Mouse (Mus musculus) erythroblast, adult 5-6 weeks (primary cell): Measurements from ENCODE around the gene Atrip. TPM values are rescaled to one million over a fixed set of nuclear protein-coding genes. Genes with fewer than 3 reads are reported as not detected.

ENCODE experiments used
- ATAC-seq: replicated peaks from 2 replicates; pipeline ENCODE4 v1.8.0; 2016; ENCODE audit warnings: moderate number of reproducible peaks, mild to moderate bottlenecking, moderate TSS enrichment, inconsistent platforms; ENCODE audit not compliant: poor library complexity, low FRiP score, severe bottlenecking
- total RNA-seq, 2 experiments: library from RNA; stranded (forward) in 1 of 2; stranded (reverse) in 1 of 2; fragments of 150-400 nt in 1 of 2; fragments of 200-764, 138-1000 nt in 1 of 2; gene quantifications; 2 replicates each; pipeline versions ENCODE4 v1.2.3 to v1.2.4; 2015 to 2017; ENCODE audit warnings: low replicate concordance in 2 of 2

Gene Atrip
- total RNA-seq (2015; ENCODE audit: low replicate concordance): 4.2 TPM in 1 of 2 replicates, not detected in the other
- 4.8 and 10.6 TPM in 2 replicates for total RNA-seq (2017; ENCODE audit: low replicate concordance)

GRCm38 (mm10) chr9:109073661-109074573 is at the start of gene Atrip:
Gene Atrip (minus strand): TSS chr9:109074124.
- peak; percentile 99 for ATAC-seq

DNA sequence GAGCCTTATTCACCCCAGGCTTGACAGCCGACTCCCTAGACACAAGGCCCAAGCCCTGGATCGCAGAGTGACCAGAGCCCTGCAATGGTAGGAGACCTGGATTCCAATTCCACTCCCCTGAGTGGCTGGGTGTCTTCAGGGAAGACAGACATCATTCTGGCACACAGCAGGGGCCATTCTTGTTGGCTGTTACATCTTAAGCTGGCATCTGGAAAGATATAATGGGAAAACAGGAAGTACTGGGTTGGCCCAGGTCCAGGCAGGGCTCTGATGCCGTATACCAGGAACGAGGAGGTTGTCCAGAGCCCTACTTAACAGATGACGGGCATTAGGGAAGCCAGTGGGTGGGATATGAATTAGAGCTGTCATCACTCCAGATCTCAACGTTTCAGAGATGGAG is 49.3 kb upstream of the Atrip start:
- no peak for ATAC-seq

DNA sequence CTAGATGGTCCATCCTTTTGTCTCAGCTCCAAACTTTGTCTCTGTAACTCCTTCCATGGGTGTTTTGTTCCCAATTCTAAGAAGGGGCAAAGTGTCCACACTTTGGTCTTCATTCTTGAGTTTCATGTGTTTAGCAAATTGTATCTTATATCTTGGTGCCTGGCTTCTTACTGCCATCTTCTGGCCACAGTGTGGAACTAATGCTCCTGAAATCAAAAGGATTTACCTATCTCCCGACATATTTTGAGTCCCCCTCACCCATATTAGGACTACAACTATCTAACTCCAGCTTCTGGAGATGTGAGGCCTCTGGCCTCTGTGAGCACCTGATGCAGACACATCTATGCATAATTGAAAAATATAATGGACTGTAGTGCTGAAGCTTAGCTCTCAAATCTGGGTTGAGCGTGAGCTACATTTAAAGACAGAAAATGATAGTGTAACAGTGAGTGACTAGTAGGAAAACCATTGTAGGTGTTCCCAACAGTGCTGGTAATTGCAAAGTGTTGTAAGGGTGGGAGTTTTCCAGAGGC is 48.7 kb upstream of the Atrip start:
- ATAC-seq: no peak

DNA sequence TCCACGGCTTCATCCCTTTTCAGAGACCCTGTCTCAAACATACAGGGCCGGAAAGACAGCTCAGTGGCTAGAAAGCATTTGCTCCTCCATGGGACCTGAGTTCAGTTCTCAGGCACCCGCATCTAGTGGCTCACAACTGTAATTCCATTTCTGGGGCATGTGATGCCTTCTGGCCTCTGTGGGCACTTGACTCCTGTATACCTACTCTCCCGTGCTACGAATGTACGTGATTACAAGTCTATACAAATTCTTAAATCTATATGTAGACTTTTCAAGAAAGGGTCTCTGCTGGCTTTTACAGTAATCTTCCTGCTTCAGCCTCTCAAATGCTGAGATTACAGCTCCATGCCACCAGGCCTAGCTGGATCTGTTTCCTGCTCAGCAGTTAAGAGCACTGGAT is 47.0 kb upstream of the Atrip start:
- no peak for ATAC-seq

DNA sequence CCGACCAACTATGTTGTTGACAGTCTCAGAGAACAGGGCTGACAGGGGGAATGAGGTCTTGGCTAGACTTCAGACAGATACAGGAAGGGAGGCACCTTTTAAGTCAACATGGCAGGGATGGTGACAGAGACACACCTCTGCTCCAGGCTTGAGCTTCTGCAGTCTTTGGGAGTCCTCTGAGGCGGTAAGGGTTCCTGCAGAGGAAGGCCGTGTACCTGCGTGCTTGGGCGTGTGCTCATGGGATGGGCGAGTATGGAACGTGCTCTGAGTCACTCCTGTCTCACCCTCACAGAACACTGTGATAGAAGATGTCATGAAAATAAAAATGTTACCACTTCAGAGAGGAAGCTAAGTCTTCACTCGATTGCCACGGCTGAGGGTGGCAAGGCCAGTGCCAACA is 45.6 kb upstream of the Atrip start:
- no peak for ATAC-seq

DNA sequence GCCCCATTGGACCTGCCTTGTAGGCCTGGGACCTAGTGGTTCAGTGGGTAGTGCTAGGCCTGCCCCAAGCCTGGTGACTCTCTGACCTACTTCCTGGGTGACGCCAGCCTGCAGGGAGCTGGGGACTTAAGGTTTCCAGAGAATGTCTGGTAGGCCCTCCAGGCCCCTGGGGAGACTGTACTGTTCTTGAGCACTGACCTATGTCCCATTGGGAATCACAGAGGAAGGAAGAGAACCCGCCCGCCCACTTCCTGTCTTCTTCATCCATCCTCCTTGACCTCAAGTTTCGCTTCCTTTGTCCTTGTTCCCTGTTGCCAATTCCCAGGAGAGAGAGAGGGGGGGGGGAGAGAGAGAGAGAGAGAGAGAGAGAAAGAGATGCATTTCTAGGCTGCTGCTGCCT is 44.2 kb upstream of the Atrip start:
- no peak for ATAC-seq

DNA sequence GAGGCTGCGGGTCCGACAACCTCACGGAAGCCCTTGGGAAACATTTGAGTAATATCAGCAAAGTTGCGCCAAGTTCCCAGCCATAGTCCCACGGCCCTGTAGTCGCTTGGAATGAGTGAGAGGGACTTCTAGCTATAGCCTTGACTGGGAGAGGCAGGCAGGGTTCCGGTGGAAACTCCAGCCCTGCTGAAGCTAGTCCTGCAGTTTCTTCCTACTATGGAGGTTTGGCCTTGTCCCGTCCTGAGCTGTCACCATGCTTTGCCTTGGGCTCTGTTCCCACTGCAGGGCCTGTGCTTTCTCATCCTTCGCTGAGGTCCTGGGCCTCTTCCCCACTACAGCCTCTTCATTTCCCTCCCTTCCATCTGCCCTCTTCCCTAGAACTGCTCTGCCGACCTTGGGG is 42.3 kb upstream of the Atrip start:
- no peak for ATAC-seq

GRCm38 (mm10) chr9:109114871-109115270 is 40.9 kb upstream of the Atrip start:
- ATAC-seq: no peak

DNA sequence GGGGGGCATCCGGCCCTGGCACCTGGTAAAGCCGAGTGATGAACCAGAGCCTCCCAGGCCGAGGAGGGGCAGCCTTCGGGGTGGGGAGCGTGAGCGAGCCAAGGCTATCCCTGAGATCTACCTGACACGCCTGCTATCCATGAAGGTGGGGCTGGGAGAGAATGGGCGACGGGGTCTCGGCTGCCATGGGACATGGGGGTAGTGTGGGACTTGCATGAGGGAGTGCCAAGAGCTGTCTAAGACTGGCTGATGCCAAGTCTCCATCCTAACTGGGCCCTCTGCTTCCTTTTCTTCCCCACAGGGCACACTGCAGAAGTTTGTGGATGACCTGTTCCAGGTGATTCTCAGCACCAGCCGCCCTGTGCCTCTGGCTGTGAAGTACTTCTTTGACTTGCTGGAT is 40.4 kb upstream of the Atrip start:
- no peak for ATAC-seq

GRCm38 (mm10) chr9:109113331-109113730 is 39.4 kb upstream of the Atrip start:
- ATAC-seq: no peak

DNA sequence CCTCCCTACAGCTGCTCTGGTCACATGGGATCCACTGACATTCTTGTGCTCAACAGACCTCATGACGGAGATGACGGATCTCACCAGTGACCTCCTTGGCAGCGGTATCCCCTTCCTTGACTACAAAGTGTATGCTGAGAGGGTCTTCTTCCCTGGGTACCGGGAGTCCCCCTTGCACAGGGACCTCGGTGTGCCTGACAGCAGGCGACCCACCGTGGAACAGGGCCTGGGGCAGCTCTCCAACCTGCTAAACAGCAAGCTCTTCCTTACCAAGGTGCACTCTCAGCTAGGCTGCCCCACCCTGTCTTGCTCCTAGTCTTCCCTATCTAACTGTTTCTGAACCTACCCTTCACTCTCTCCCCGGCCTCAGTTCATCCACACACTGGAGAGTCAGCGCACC is 37.7 kb upstream of the Atrip start:
- ATAC-seq: no peak

- no peak for ATAC-seq
These were observed 37.2 kb upstream of the Atrip start for GRCm38 (mm10) chr9:109111101-109111500.

GRCm38 (mm10) chr9:109110240-109110639 is 36.3 kb upstream of the Atrip start:
- ATAC-seq: no peak

- no peak for ATAC-seq
These were observed 33.4 kb upstream of the Atrip start for GRCm38 (mm10) chr9:109107341-109107740.

DNA sequence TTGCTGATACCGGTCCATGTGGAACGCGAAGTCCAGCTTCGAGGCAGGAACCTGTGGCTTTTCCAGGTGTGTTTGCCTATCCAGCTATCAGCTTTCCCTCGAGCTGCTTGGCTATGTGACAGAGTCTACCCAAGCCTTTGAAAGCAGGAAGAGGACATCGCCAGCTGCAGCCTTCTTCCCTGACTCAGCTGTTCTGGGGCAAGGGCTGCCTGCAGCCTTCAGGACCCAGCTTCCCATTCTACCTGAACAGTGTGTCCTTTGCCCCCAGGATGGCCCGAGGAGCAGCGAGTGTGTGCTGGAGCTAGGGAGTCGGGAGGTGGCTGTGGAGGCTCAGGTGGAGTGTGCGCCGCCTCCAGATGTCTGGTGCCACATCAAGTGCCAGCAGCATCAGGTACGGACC is 31.7 kb upstream of the Atrip start:
- ATAC-seq: no peak

DNA sequence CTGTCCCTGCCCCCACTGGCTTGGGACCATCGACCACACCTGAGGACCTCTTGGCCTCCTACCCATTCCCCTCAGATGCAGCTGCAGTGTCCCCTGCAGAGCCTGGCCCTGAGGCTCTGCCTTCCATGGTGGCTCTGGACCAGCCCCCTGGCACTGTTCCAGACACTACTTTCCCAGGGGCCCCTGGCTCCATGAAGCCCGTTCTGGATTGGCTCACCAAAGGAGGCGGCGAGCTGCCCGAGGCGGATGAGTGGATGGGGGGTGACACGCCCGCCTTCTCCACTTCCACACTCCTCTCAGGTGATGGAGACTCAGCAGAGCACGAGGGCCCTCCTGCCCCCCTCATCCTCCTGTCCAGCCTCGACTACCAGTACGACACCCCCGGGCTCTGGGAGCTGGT is 31.1 kb upstream of the Atrip start:
- ATAC-seq: no peak

GRCm38 (mm10) chr9:109104083-109104482 is 30.2 kb upstream of the Atrip start:
- no peak for ATAC-seq

DNA sequence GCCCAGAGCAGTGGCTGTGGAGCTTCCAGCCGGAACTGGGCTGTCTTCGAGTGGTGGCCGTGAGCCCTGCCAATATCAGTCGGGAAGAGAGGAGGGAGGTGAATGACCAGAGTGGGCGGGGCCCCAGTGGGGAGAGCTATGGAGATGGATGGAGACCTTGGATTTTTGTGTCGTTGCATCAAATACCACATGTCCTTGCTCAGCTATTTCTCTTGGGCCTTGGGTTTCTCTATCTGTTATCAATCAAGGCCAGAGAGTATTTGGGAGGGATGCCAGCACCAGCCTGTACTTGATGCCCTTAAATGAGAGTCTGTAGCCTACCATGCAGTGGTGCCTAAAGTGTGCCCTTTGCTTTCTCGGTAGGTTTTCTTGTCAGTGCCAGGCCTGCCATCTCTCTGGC is 29.3 kb upstream of the Atrip start:
- ATAC-seq: no peak

DNA sequence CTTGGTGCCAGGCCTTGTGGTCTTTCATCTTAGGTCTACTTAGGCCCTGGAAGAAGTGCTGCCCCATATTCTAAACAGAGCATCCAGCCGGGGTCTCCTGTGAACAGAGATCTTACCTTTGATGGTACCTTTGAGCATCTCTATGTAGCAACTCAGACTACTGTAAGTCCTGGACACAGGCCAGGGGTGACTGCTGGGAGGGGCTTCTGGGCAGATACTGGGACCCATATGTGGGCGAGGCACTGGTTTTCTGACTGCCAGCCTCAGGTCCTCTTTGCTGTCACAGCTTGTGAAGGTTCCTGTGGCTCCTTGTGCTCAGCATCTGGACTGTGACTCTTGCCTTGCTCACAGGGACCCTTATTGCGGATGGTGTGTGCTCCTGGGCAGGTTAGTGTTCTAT is 28.6 kb upstream of the Atrip start:
- no peak for ATAC-seq

DNA sequence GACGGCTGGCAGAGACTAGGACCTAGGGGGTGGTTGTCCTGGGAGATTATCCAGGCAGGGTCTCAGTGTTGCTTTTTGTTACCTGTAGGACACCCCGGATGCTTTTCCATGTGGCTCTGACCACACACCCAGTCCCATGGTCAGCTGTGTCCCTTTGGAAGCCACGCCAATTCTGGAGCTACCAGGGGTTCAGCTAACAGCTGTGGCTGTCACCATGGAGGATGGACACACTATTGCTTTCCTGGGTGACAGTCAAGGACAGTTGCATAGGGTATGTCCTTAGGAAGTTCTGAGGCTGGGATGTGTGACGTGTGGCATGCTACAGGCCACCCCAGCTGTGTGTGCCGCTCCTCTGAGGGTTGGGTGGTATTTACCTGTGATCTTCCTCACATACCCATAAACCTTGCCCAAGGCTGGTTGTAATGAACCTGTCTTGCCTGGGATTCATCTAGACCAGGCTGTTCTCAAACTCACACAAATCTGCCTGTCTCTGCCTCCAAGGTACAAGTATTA is 28.1 kb upstream of the Atrip start:
- ATAC-seq: no peak

- ATAC-seq: no peak
These were observed 26.5 kb upstream of the Atrip start for GRCm38 (mm10) chr9:109100307-109100928.
